24 mouse cellular contexts compared by ENCODE assay signal in genomic region chr12:32297431-32297830, GRCm38 (mm10).
"Had no signal": no experiment of that assay in that cellular context is flagged by ENCODE, and none has a peak within 500 bp of the region (broad histone marks: within the 10 kb centered on the region; RNA-seq: fewer than 3 reads in every experiment).

No protein-coding gene starts in this region.

- H3K9ac ChIP-seq: heart, embryonic 12.5 days; hindbrain, embryonic 12.5 days; hindbrain, embryonic 14.5 days; intestine, embryonic 15.5 days; limb, embryonic 12.5 days had no signal

- H3K4me2 ChIP-seq: heart, embryonic 12.5 days; hindbrain, embryonic 12.5 days; hindbrain, embryonic 14.5 days; intestine, embryonic 15.5 days; limb, embryonic 12.5 days; liver, embryonic 11.5 days had no signal

- DNase-seq: gastrocnemius, postnatal 25 days; heart, adult 18-20 months; heart, postnatal 10 days; heart, postnatal 4 days; kidney, adult 18-20 months; kidney, adult 8-10 months; kidney, postnatal 10 days; kidney, postnatal 25 days; kidney, postnatal 4 days; liver had no signal

- ATAC-seq: hindbrain, embryonic 16.5 days; inflammation-experienced regulatory T-cells, adult 6 months; intestine, embryonic 15.5 days; intestine, postnatal 0 days had no signal

- H3K9me3 ChIP-seq: heart, embryonic 10.5 days; hindbrain, embryonic 10.5 days; hindbrain, embryonic 12.5 days; intestine, embryonic 15.5 days; limb, embryonic 10.5 days; limb, embryonic 12.5 days had no signal

- H3K36me3 ChIP-seq: heart, embryonic 10.5 days; heart, embryonic 12.5 days; hindbrain, embryonic 10.5 days; hindbrain, embryonic 12.5 days; intestine, embryonic 15.5 days; limb, embryonic 10.5 days; limb, embryonic 12.5 days had no signal

- H3K27ac ChIP-seq: heart, embryonic 10.5 days; hindbrain, embryonic 10.5 days; hindbrain, embryonic 12.5 days; hindbrain, embryonic 14.5 days; intestine, embryonic 15.5 days; layer of hippocampus, adult 2 months; left cerebral cortex, adult 2 months; limb, embryonic 10.5 days; limb, embryonic 12.5 days had no signal

- H3K4me3 ChIP-seq: heart, embryonic 10.5 days; heart, embryonic 12.5 days; hindbrain, embryonic 10.5 days; hindbrain, embryonic 12.5 days; intestine, embryonic 15.5 days; layer of hippocampus, adult 2 months; left cerebral cortex, adult 2 months; limb, embryonic 10.5 days; limb, embryonic 12.5 days had no signal

- H3K4me1 ChIP-seq: heart, embryonic 10.5 days; heart, embryonic 12.5 days; hindbrain, embryonic 10.5 days; hindbrain, embryonic 12.5 days; intestine, embryonic 15.5 days; limb, embryonic 10.5 days; limb, embryonic 12.5 days had no signal

- H3K27me3 ChIP-seq: heart, embryonic 12.5 days; hindbrain, embryonic 12.5 days; intestine, embryonic 15.5 days had no signal
